Mouse (Mus musculus) Muller cell, postnatal 12 days (primary cell): ENCODE measurements around the gene Camsap3.

Experiments used
- DNase-seq: peaks from one replicate; pipeline ENCODE4 v3.0.0-alpha.2; 2015; ENCODE audit errors: inconsistent ontology term

Gene Camsap3

GRCm38 (mm10) chr8:3656725-3657381, 69.8 kb downstream of the Camsap3 start:
- no peak for DNase-seq
